Mouse (Mus musculus) gastrocnemius, postnatal 14 days (tissue): ENCODE data around the gene Bricd5. TPM values are rescaled to one million over a fixed set of nuclear protein-coding genes. Genes with fewer than 3 reads are reported as not detected.
"Not testable (repeated sequence)": the region's sequence is repeated elsewhere in the genome, so short reads cannot be mapped to it uniquely, and the experiment has no call there.

Experiments
- DNase-seq: peaks from one replicate; pipeline ENCODE4 v3.0.0; 2021; ENCODE audit warnings: mixed read lengths
- intact Hi-C: fragments of 180-260 bp; cut with DNase I; formaldehyde crosslinking; loops from one replicate; pipeline ENCODE4 v1.15.1; 2025; ENCODE audit warnings: low total_unique reads
- long read RNA-seq, 2 experiments: library from polyadenylated mRNA; stranded (forward); transcript quantifications; one replicate each; pipeline ENCODE4 v2.0.0; 2021
- total RNA-seq, 2 experiments: library from RNA; stranded (reverse); gene quantifications; 2 replicates each; pipeline ENCODE4 v1.2.3; 2021

The Bricd5 gene
- under 1 TPM in 1 of 2 experiments, not detected in 1; 0.31 TPM for total RNA-seq
- long read RNA-seq, experiment 1, partial matches to known transcripts = 1 of 4 reads
- long read RNA-seq, experiment 1, other reads (novel, unspliced or antisense) = 3 of 4 reads
- long read RNA-seq, experiment 2 = 0 reads

DNA sequence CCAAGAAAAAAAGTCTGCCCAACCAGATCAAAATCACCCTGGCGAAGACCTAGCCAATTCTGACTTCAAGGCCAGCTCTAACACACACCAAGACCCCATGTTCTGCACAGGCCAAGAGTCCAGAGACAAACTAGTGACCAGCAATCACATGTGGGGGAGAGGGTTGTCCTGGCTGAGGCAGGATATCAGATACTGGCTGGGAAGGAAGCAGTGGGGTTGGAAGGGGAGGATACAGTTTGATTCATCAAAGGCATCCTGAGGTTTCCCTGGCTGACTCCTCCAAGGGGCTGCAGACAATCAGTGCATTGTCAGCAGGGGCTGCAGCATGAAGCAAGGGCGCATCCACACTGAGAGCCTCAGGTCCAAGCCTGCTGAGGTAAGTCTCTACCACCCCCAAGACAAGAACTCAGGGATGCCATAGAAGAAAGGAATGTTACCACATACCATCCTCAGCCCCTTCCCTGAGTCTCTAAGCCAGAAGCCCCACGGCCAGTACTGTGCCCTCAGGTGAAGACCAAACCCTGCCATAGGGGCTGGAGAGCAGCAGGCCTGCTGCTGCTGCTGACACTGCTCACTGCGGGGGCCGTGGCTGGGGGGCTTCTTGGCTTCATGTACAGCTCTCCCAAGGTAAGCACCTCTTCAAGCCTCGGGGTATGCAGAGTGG is at the start of gene Bricd5:
Gene Bricd5, plus strand, starts transcription at position 273 of the 664 bp plus-strand sequence.
- intact Hi-C loops = no loop called here
- DNase-seq = no peak

DNA sequence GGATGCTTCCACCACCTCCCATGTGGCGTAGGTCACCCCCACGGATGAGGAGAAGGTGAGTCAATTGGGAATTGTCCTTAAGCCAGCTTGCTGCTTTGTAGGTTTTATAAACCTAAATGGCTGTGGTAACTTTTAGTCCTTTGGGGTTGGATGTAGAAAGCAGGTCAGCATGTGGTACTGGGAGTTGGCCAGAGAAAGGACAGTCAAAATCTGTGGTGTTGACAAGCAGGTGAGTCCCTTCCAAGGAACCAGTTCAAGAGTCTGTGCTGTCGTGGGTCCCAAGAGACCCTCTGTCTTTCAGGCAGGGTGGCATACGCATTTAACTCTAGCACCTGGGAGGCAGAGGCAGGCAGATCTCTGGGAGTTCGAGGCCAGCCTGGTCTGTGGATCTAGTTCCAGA is 49.2 kb upstream of the Bricd5 start:
- intact Hi-C loops = no loop called here
- no peak for DNase-seq

DNA sequence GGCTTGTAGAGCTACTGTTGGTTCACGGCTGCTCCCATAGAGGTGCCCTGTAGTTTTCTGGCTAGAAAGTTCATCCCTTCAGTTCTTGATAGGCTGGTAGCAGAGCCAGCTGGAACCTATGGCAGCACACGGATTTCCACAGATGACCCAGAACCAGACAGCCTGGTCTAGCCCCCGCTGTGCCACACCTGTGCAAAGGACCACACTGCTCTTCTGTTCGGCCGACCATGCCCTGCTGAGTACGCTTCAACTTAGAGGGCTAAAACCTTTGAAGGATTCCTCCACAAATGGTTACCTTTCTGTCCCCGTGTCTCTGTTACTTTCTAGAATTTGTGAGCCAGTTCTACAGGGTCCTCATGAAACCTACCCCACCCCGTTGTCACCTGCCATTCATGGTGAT is 48.4 kb upstream of the Bricd5 start:
- intact Hi-C loops, DNase-seq: not testable (repeated sequence)

DNA sequence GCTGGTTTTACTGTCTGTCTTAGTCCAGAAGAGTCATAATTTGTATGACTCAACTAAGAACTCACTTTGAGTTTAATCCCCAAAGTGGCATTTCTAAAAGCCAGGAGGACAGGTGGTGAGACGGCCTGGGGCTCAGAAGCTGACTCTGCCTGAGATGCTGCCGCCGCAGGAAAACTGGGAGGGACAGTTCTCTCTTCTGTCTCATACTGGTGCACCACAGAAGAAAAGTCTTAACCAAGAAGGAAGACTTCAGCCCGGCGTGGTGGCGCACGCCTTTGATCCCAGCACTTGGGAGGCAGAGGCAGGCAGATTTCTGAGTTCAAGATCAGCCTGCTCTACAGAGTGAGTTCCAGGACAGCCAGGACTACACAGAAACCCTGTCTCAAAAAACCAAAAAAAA is 47.8 kb upstream of the Bricd5 start:
- intact Hi-C loops = no loop called here
- DNase-seq = no peak

DNA sequence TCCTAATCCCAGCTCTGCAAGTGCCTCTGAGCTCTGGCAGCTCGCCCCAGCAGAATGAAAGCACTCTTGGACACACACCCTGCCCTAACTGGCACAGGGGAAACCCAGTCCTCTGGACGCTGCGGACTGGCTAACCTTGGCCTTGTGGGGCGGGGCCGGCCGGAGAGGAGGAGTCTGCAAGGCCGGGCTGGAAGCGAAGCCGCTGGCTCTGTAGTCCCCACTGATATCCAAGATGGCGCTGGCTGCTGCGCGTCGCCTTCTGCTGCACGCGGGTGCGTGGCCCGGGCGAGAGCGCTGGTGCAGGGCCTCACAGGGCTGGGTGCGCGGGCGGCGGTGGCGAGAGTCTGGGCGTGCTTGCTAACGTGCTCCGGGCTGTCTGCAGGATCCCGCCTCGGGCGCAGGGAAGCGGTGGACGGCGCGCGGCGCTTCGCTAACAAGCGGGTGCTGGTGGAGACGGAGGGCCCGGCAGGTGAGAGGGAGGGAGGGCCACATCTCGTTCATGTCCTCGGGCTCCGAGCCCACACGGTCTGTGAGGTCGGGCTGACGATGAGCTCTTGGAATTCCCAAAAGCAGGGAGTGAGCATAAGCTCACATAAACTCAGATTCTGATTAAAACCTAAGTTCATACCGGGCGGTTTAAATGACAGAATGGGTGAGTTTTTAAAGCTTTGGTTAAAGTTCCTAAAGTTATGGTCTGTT is 47.1 kb upstream of the Bricd5 start, which contains the start of gene Eci1:
Gene Eci1, plus strand, starts transcription at position 171 of the 699 bp plus-strand sequence.
- DNase-seq = peak; percentile 98
- intact Hi-C loops = no loop called here

DNA sequence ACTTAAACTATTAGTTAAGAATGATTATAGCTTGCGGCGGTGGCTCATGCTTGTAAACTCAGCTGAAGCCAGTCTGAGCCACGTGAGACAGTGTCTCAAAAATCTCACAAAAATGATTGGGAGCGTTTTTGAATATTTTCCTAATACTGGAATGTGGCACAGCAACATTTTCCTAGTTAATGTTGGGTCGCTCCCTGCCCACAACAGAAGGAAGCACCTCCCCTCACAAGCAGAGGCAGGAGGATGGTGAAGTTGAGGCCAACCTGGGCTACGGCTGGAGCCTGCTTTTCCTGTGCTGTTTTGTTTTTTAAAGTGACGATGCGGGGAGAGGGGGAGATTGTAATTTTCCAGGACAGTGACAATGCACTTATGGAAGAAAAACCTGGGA is 46.5 kb upstream of the Bricd5 start:
- no peak for DNase-seq
- intact Hi-C loops = no loop called here

DNA sequence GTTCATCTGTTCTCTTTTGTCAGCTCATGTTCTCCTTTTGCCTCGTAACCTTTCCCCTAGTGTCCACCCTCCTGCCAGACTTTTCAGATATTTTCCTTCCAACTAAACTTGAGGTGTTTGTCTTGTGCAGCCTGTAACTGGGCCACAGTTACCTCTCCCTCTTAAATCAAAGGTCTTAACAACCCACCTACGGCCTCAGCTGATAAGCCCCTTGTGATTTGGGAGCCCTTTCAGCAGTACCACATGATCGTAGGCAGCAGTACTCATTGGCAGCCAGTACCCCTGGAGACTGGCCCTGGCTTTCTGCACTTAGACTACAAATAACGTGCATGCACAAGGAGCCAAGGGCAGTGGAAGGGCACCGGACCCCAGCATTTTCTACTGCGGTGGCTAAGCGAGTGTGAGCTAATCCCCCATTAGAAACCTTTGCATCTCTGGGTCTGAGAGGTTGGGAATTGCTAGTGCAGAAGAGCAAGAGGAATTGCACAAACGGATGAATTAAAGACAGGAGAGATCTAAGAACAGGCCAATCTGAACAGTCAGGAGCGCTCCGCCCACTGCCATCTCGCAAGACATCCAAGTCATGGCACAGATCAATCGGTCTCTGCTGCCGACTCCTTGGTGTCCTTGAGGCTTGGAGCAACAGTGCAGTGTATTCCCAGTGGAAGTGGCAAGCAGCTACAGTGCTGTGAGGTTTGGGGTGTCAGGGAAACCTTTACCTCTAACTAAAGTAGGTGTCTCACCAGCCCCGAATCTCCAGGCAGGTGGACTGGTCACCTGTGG is 44.3 kb upstream of the Bricd5 start:
- intact Hi-C loops = no loop called here
- no peak for DNase-seq

DNA sequence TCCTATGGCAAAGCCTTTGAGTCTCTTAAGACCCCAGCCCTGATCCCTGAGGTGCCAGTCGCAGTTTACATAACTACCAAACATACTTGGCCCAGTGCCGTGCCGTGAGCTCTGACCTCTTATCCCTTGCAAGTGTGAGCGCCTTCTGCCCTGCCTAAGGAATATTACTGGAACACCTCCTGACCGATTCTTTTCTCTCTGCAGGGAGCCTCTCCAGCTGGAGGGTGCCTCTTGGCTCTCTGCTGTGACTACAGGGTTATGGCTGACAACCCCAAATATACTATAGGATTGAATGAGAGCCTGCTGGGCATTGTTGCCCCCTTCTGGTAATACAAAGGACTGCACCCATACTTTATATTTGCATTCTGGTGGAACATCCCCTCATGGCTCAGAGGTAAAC is 36.7 kb upstream of the Bricd5 start:
- intact Hi-C loops = no loop called here
- no peak for DNase-seq

DNA sequence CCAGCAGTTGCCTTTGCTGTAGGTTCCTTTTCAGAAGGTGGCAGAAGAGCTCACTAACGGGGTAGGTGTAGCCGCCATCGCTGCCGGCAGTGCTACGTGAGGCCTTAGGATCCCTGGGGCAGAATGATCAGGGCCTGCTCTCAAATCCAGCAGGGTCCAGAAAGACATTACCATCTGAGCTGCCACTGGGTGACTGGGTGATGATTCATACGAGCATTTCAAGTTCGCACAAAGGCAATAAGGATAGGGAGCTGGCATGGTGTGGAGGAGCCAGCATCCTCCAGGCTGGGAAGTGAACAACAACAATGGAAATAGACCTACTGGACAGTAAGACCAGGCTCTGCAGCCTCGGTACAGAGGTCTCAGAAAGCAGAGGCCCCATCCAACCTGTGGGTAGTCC is 33.3 kb upstream of the Bricd5 start:
- no peak for DNase-seq
- intact Hi-C loops = no loop called here

DNA sequence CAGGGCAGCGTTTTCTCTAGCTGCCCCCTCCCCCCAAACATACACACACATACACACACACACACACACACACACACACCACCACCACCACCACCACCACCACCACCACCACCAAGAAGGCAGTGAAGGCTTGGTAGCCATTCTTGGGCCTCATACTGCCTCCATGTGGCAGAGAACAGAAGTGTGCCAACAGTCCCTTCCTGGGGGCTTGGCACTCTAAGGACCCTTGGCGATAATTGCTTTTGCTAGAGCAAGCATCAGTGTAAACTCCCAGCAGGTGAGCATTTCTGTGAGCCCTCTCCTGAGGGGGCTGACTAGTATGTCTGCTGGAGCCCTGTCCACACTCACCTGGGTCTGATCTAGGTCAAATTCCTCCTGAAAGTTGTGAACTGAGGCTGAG is 32.5 kb upstream of the Bricd5 start:
- DNase-seq = no peak
- intact Hi-C loops = no loop called here

DNA sequence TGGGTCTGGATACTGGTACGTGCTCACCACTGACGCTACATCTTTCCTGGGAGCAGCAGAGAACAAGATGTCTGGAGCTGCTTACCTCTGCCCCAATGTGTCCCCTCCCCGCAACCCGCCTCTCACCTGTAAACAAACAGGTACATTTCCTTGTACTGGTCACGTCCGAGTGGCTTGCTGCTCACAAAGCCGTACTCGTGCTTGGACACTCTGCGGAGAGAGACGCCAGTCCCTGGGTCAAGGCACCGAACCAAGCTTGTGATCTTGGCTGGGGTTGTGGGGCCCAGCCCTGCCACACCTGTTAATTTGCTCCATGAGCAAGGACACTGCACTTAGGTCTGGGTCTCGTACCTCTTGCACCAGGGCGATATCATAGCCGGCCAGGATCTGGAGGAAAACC is 31.6 kb upstream of the Bricd5 start:
- intact Hi-C loops = no loop called here
- no peak for DNase-seq

DNA sequence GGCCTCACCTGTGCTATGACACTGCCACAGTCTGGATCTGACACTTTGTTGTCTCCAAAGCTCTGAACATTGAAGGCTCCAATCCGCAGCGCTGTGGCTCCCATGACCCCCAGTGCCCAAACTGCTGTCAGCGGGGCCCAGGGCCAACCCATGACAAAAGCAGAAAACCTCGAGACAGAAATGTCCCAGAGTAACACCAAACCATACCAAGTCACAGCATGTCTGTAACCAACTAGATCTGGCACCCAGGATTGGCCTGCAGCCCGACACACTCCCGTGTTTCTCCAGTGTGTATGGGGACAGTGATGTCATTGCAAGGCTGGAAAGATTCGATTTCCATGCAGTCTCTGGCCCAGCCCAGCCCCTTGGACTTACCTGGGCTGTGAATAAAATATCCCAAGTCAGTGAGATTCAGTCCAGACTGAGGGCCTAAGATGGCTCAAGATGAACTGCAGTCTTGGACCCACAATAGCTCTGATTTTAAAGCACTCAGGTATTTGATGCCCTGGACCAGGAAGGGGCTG is 31.0 kb upstream of the Bricd5 start, which contains the start of gene Dnase1l2:
Gene Dnase1l2, minus strand, starts transcription at position 474 of the 524 bp plus-strand sequence.
- DNase-seq = no peak
- intact Hi-C loops = no loop called here

DNA sequence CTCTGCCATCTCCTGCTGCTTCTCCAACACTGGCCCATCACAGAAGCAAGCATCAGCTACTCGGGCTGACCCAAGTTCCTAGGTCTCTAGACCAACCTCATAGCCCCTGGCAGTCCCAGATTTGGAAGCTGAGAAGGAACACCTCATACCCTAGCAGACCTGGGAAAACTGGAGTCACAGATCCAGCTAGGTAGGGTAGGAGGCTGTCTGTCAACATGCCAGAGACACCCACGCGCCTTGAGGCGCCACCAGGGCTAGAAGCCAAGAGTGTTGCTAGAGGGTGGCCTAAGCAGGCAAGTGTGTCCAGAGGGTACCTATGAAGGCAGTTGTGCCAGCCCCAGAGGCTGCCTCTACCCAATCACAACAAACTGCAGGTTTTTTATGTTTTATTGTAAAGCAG is 30.3 kb upstream of the Bricd5 start:
- DNase-seq = no peak
- intact Hi-C loops = no loop called here

DNA sequence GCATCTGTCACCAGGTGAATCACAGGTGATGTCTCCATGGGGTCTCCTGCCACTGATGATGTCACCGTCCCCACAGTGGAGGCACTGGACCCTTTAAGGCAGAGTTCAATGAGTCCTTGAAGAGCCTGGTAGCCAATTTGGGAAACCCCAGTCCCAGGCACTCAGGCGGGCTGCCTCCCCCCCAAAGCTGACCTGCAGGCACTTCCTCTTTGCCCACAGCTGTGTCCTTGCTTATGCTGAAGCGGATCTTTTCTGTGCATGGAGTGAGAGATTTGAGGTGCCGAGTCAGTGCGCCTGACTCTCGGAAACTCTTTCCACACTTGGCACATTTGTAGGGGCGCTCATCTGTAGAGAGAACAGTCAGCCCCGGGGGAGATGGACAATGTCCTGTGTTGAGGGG is 27.1 kb upstream of the Bricd5 start:
- intact Hi-C loops = no loop called here
- DNase-seq = no peak

DNA sequence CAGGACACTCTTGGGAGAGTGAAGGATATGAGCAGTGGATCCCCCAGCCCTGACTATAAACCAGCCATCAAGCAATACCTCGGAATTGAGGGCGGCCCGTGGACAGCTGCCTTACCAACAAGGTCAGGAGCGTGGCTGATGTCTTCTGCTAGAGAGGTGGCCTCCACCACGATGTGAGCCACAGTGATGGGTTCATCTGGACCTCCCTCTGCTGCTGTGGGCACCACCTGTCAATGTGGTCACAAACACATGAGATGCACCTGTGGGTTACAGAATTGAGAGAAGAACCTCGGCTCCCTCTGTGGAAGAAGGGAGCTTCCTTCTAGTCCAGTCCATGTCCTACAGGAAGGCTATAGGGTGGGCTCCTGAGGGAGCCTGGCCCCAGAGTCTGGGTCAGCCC is 24.2 kb upstream of the Bricd5 start:
- no peak for DNase-seq
- intact Hi-C loops = no loop called here

DNA sequence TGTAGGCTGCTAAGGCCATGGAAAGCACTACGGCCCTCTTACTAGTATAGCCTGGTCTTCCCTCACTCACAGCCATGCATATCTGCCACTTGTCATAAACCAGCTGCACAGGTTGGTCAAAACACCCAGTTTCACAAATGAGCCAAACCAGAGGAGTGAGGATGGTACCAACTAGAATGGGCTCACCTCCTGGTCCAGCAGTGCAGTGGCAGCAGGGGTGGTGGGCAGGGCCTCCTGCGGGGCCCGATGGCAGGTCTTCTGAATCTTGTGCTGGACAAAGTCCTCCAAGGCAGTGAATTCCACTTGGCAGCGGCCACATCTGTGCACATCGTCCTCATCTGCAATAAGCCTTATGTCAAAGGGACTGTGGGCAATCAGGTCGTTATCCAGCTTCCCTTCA is 22.5 kb upstream of the Bricd5 start:
- intact Hi-C loops = no loop called here
- DNase-seq = no peak

DNA sequence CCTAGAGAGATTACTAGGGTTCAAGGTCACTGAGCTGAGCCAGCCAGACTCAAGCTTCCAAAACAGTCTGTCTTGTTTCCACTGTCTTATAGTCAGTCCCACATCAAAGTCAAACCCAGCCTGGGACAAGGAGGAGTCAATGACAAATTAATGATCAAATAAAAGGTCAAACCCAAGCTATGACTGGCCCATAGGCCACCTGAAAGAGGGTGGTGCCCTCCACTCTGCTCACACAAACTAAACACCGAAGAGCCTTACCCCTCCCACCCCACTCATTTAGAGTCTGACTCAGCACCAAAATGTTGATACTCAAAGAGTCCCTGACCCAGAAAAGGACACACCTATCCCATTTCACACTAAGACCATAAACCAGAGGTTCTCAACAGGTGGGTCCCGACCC is 20.3 kb upstream of the Bricd5 start:
- intact Hi-C loops = no loop called here
- no peak for DNase-seq

DNA sequence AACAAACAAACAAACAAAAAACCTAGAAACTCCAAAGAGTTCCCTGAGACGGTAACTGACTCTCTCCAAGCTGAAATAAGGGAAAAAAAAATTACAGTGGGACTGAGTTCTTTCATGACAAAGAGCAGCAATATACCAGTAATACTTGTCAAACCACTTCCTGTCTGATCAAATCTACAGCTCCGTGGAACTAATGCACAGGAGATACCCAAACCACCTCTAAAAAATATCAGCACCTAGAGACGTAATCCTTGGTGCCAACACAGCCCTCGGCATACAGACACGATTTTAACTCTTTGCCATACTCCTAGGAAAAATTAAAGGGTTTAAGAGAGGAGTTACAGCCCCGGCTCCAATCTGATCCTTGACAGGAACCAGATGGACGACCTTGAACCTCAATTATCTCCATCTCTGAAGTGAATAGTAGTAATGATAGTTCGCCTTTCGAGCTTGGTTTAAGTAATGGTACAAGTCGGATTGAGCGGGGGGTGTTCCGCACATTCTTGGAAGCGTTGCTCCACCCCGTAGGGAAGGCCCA is 19.4 kb upstream of the Bricd5 start:
- intact Hi-C loops = no loop called here
- DNase-seq = no peak

DNA sequence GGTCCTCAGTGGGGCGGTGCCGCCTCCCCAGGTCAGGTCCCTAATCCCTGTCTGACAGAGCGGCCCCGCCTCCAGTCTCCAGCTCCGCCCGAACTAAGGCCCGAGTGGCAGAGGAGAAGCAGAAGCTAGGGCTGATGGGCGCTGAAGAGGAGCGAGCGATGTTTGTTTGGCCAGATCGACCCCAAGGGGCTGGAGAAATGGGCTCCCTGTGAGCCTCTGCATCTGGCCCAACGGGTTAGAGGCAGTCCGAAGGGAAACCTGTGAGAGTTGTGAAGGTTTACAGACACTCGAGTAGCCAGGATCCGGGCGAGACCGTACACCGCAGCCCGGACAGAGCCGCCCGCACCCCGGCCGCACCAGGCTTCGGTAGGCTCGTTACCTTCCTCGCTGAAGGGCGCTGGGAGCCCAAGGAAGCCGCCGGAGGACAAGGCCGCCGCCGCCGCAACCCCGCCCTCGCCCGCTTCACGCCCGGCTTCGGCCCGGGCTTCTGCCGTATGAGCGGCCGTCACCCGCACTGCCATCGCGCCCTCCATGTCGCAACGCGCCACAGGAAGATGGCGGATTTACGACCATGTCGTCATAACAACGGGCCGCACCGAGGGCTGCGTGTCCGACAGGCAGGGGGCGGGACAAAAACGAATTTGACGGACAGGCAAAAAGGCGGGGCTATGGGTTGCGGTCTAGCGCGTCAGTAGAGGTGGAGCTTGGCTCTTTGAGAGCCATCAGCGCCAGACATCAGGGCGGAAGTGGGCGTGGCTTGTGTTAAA is 18.7 kb upstream of the Bricd5 start:
- DNase-seq = peak; percentile 99
- intact Hi-C loops = no loop called here
